Mouse (Mus musculus): ENCODE results near the gene Dtx2.

GRCm38 (mm10) chr5:136045987-136046386 is 51.4 kb downstream of the Dtx2 start:
- TF ChIP-seq CTCF (IDR thresholded peaks at IDR 0.05; ENCODE audit: extremely low read depth, insufficient read depth, insufficient read length, insufficient replicate concordance) (peak; percentile 78; the same call in 1 of the 2 replicates), POLR2A (IDR thresholded peaks at IDR 0.05; ENCODE audit: low read depth, low read length) (no peak)

All from spleen, adult 2 months (tissue).